Mouse (Mus musculus) spleen, adult 2 months (tissue): Measurements from ENCODE around the gene Mrpl45.

Source experiments
- CTCF ChIP-seq: fragments of 200-500 bp; IDR thresholded peaks from 2 replicates; pipeline ENCODE4 v1.5.1; 2011; ENCODE audit warnings: mild to moderate bottlenecking, inconsistent platforms; ENCODE audit not compliant: insufficient read depth, insufficient read length, insufficient replicate concordance; ENCODE audit errors: extremely low read depth
- POLR2A ChIP-seq: fragments of 200-500 bp; IDR thresholded peaks from 2 replicates; pipeline ENCODE4 v1.6.1; 2011; ENCODE audit warnings: low read depth, low read length, inconsistent platforms

GRCm38 (mm10) chr11:97354646-97355045 is 39.1 kb downstream of the Mrpl45 start:
- no peak for TF ChIP-seq CTCF
- no peak for TF ChIP-seq POLR2A
